Mouse (Mus musculus): ENCODE measurements around the gene Kcng3. TPM values are rescaled to one million over a fixed set of nuclear protein-coding genes. Genes with fewer than 3 reads are reported as not detected.

The Kcng3 gene
- polyA plus RNA-seq, 1 experiment from 2014 or later: not detected

- Histone ChIP-seq H3K4me1 (peaks cover 19% of the 10 kb centered on the region), H3K9ac (peak overlapping the region; percentile 41; the same call in 1 of the 2 replicates), H3K27ac (no peak overlapping the region), H3K27me3 (peaks cover 65% of the 10 kb centered on the region), H3K4me3 (peak overlapping the region; percentile 35), H3K36me3 (no peaks in the 10 kb centered on the region), H3K4me2 (peak overlapping the region; percentile 53), H3K9me3 (no peaks in the 10 kb centered on the region)
- WGBS: 9% methylated on average over 35 of the region's 35 CpGs
- no peak for ATAC-seq (ENCODE audit: insufficient number of reproducible peaks, insufficient read depth, low FRiP score, low TSS enrichment, low read depth)
Measured at GRCm38 (mm10) chr17:83545756-83546742, 85.6 kb downstream of the Kcng3 start.

- peaks cover 69% of the 10 kb centered on the region for H3K27me3 ChIP-seq
- H3K27ac ChIP-seq: no peak overlapping the region
- H3K9ac ChIP-seq: no peak overlapping the region
- no peaks in the 10 kb centered on the region for H3K9me3 ChIP-seq
- H3K4me2 ChIP-seq: peak overlapping the region; percentile 53
- 77% methylated on average over 6 of the region's 6 CpGs for WGBS
- H3K4me1 ChIP-seq: peaks cover 19% of the 10 kb centered on the region
- no peak for ATAC-seq (ENCODE audit: insufficient number of reproducible peaks, insufficient read depth, low FRiP score, low TSS enrichment, low read depth)
- H3K36me3 ChIP-seq: no peaks in the 10 kb centered on the region
- peak overlapping the region; percentile 35; the same call in 1 of the 2 replicates for H3K4me3 ChIP-seq
Measured at GRCm38 (mm10) chr17:83545259-83545658, 86.4 kb downstream of the Kcng3 start.

GRCm38 (mm10) chr17:83542424-83542823, 89.3 kb downstream of the Kcng3 start:
- H3K4me3 ChIP-seq: no peak overlapping the region
- no peak overlapping the region for H3K27ac ChIP-seq
- peaks cover 15% of the 10 kb centered on the region for H3K4me1 ChIP-seq
- no peak overlapping the region for H3K4me2 ChIP-seq
- no peak overlapping the region for H3K9ac ChIP-seq
- peaks cover 53% of the 10 kb centered on the region for H3K27me3 ChIP-seq
- no peaks in the 10 kb centered on the region for H3K36me3 ChIP-seq
- no peaks in the 10 kb centered on the region for H3K9me3 ChIP-seq
- WGBS: 77% methylated on average over 2 of the region's 2 CpGs
- no peak for ATAC-seq (ENCODE audit: insufficient number of reproducible peaks, insufficient read depth, low FRiP score, low TSS enrichment, low read depth)

- Histone ChIP-seq H3K4me3 (no peak overlapping the region), H3K4me1 (no peaks in the 10 kb centered on the region), H3K9me3 (no peaks in the 10 kb centered on the region), H3K9ac (no peak overlapping the region), H3K4me2 (no peak overlapping the region), H3K36me3 (no peaks in the 10 kb centered on the region), H3K27me3 (peaks cover 23% of the 10 kb centered on the region), H3K27ac (no peak overlapping the region)
- no peak for ATAC-seq (ENCODE audit: insufficient number of reproducible peaks, insufficient read depth, low FRiP score, low TSS enrichment, low read depth)
- 32% methylated on average over 12 of the region's 12 CpGs for WGBS
Measured at GRCm38 (mm10) chr17:83539262-83540037, 92.2 kb downstream of the Kcng3 start.

GRCm38 (mm10) chr17:83538694-83539093, 93.0 kb downstream of the Kcng3 start:
- no peak overlapping the region for H3K4me2 ChIP-seq
- no peak overlapping the region; the same call in 1 of the 2 replicates for H3K9ac ChIP-seq
- peaks cover 20% of the 10 kb centered on the region for H3K27me3 ChIP-seq
- ATAC-seq (ENCODE audit: insufficient number of reproducible peaks, insufficient read depth, low FRiP score, low TSS enrichment, low read depth): no peak
- H3K27ac ChIP-seq: no peak overlapping the region
- H3K4me1 ChIP-seq: no peaks in the 10 kb centered on the region
- WGBS: 67% methylated on average over 1 of the region's 1 CpGs
- H3K36me3 ChIP-seq: no peaks in the 10 kb centered on the region
- H3K9me3 ChIP-seq: no peaks in the 10 kb centered on the region
- H3K4me3 ChIP-seq: no peak overlapping the region

GRCm38 (mm10) chr17:83538141-83538540, 93.6 kb downstream of the Kcng3 start:
- no peaks in the 10 kb centered on the region for H3K4me1 ChIP-seq
- no peaks in the 10 kb centered on the region for H3K9me3 ChIP-seq
- WGBS: 67% methylated on average over 9 of the region's 9 CpGs
- no peak overlapping the region for H3K27ac ChIP-seq
- no peak overlapping the region for H3K4me2 ChIP-seq
- no peak overlapping the region; the same call in 1 of the 2 replicates for H3K9ac ChIP-seq
- H3K4me3 ChIP-seq: no peak overlapping the region
- no peak for ATAC-seq (ENCODE audit: insufficient number of reproducible peaks, insufficient read depth, low FRiP score, low TSS enrichment, low read depth)
- H3K36me3 ChIP-seq: no peaks in the 10 kb centered on the region
- peaks cover 20% of the 10 kb centered on the region for H3K27me3 ChIP-seq

Other genes starting within 250 kb of the Kcng3 start
- gene Cox7a2l, start 114.6 kb downstream of the Kcng3 start, polyA plus RNA-seq (2015; fragmentation: Nextera tagmentation; extraction: Ambion mirVana): 157 and 158 TPM in 2 replicates
- 43.8 and 50.8 TPM in 2 replicates for gene Mta3, start 74.3 kb upstream of the Kcng3 start, polyA plus RNA-seq (2015; fragmentation: Nextera tagmentation; extraction: Ambion mirVana)
- gene Haao, start 216.1 kb upstream of the Kcng3 start, polyA plus RNA-seq (2015; fragmentation: Nextera tagmentation; extraction: Ambion mirVana): 1.5 and 1.7 TPM in 2 replicates

Measured in embryonic facial prominence, embryonic 13.5 days (tissue).